Mouse (Mus musculus) thymus, adult 2 months (tissue): ENCODE results near the gene Dlat.

Source experiments
- CTCF ChIP-seq: fragments of 200-500 bp; IDR thresholded peaks from 2 replicates; pipeline ENCODE4 v1.5.1; 2012; ENCODE audit warnings: mild to moderate bottlenecking, control low read depth, low read length, moderate library complexity, borderline replicate concordance; ENCODE audit not compliant: control insufficient read depth, poor library complexity, insufficient read depth; ENCODE audit errors: extremely low read depth
- POLR2A ChIP-seq: fragments of 200-500 bp; IDR thresholded peaks from 2 replicates; pipeline ENCODE4 v1.6.1; 2012; ENCODE audit warnings: mild to moderate bottlenecking, low read length, control low read depth, moderate library complexity; ENCODE audit not compliant: control insufficient read depth, poor library complexity, insufficient read depth; ENCODE audit errors: extremely low read depth

GRCm38 (mm10) chr9:50679406-50679805, 19.8 kb upstream of the Dlat start:
- no peak for TF ChIP-seq CTCF
- TF ChIP-seq POLR2A = no peak
